Mouse (Mus musculus): Measurements from ENCODE around the gene Mrpl28. TPM values are rescaled to one million over a fixed set of nuclear protein-coding genes. Genes with fewer than 3 reads are reported as not detected.
"Not testable (repeated sequence)": the region's sequence is repeated elsewhere in the genome, so short reads cannot be mapped to it uniquely, and the experiment has no call there.

The Mrpl28 gene
- polyA plus RNA-seq, 1 experiment from 2014 or later = 177 TPM

DNA sequence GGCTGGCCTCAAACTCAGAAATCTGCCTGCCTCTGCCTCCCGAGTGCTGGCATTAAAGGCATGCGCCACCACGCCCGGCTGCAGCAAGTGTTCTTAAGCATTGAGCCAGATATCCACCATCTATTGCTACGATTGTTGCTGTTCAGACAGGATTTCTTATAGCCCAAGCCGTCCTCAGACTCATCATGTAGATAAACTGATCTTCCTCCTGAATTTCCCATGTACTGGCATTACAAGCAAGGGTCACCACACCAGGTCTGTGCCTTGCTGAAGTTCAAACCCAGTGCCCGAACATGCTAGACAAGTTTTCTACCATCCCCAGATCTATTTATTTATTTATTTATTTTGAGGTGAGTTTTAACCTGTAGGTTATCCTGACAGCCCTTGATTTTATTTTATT, 24.8 kb upstream of the Mrpl28 start:
- H3K9ac ChIP-seq (ENCODE audit: low read depth, low read length) = no peak overlapping the region
- no peaks in the 10 kb centered on the region for H3K36me3 ChIP-seq (ENCODE audit: control insufficient read depth, insufficient read depth, low read length)
- no peaks in the 10 kb centered on the region for H3K27me3 ChIP-seq (replicated peaks; ENCODE audit: control insufficient read depth, insufficient read depth, low read length)
- H3K4me2 ChIP-seq (ENCODE audit: low read depth, low read length) = no peak overlapping the region
- no peak overlapping the region for H3K27ac ChIP-seq (replicated peaks; ENCODE audit: low read depth, low read length)
- 92% methylated on average over 7 of the region's 7 CpGs for WGBS
- no peak for ATAC-seq (ENCODE audit: low read depth)
- 0 out of 2 replicates have a peak, but pooled peaks cover 4% of the 10 kb centered on the region for H3K4me1 ChIP-seq (ENCODE audit: control insufficient read depth, insufficient read depth, low read length)
- H3K4me3 ChIP-seq (ENCODE audit: low read depth, low read length) = no peak overlapping the region
- DNase-seq (ENCODE audit: low spot score) = no peak
- no peaks in the 10 kb centered on the region for H3K9me3 ChIP-seq (ENCODE audit: control insufficient read depth, low read length)

DNA sequence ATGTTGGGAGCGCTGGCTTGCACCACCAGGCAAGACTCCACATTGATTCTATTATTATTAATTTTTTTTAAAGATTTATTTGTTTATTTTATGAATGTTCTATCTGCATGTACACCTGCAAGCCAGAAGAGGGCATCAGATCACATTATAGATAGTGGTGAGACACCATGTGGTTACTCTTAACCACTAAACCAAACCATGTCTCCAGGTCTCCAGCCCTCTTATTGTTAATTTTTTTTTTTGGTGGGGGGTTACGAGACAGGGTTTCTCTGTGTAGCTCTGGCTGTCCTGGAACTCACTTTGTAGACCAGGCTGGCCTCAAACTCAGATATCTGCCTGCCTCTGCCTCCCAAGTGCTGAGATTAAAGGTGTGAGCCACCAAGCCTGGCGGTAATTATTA, 24.0 kb upstream of the Mrpl28 start:
- H3K27ac ChIP-seq (replicated peaks; ENCODE audit: low read depth, low read length); H3K4me3 ChIP-seq (ENCODE audit: low read depth, low read length); H3K4me1 ChIP-seq (ENCODE audit: control insufficient read depth, insufficient read depth, low read length); H3K27me3 ChIP-seq (replicated peaks; ENCODE audit: control insufficient read depth, insufficient read depth, low read length); H3K4me2 ChIP-seq (ENCODE audit: low read depth, low read length); ATAC-seq (ENCODE audit: low read depth); H3K9me3 ChIP-seq (ENCODE audit: control insufficient read depth, low read length); H3K9ac ChIP-seq (ENCODE audit: low read depth, low read length); H3K36me3 ChIP-seq (ENCODE audit: control insufficient read depth, insufficient read depth, low read length): not testable (repeated sequence)
- WGBS = 48% methylated on average over 3 of the region's 3 CpGs
- peak; percentile 30 for DNase-seq (ENCODE audit: low spot score)

DNA sequence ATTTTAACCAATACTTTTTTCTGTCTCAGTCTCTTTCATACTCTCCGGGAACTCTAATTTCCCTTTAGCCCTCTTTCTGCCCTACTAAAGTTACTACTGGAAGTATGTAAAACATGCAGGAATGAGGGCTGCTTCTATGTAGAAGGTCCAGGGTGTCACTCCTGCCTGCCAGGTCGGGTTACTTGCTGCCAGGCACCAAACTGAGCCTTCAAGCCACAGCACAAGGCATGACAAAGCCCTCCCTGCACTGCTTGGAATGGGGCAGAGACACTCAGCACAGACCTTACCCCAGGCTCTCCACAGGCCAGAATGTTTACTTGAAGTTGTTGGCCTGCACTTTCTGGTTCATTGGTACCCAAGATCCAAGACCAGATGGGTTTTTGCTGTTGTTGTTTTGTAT, 23.1 kb upstream of the Mrpl28 start:
- Histone ChIP-seq H3K4me1 (ENCODE audit: control insufficient read depth, insufficient read depth, low read length) (no peaks in the 10 kb centered on the region), H3K9me3 (ENCODE audit: control insufficient read depth, low read length) (no peaks in the 10 kb centered on the region), H3K9ac (ENCODE audit: low read depth, low read length) (no peak overlapping the region), H3K4me2 (ENCODE audit: low read depth, low read length) (no peak overlapping the region), H3K27ac (replicated peaks; ENCODE audit: low read depth, low read length) (no peak overlapping the region), H3K4me3 (ENCODE audit: low read depth, low read length) (no peak overlapping the region), H3K36me3 (ENCODE audit: control insufficient read depth, insufficient read depth, low read length) (no peaks in the 10 kb centered on the region), H3K27me3 (replicated peaks; ENCODE audit: control insufficient read depth, insufficient read depth, low read length) (no peaks in the 10 kb centered on the region)
- no peak for DNase-seq (ENCODE audit: low spot score)
- WGBS = 22% methylated on average over 2 of the region's 2 CpGs
- ATAC-seq (ENCODE audit: low read depth) = peak; percentile 45; the same call in 1 of the 2 replicates

DNA sequence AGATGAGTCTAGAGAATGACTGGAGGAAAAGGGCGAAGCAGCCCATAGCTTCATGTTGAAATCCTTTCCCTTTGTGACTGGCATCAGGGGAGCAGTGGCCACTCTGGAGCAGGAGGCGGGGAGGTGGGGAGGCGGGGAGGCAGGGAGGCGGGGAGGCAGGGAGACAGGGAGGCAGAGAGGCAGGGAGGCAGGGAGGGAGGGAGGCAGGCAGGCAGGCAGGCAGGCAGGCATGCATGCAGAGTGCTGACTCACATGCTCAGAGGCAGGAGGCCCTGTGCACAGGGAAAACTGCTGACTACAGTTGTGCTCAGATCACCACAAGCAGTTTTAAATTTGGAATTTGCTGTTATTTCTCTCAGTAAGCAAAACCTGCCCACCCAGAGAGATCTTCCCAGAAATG, 21.8 kb upstream of the Mrpl28 start:
- 54% methylated on average over 4 of the region's 4 CpGs for WGBS
- no peak overlapping the region for H3K4me2 ChIP-seq (ENCODE audit: low read depth, low read length)

DNA sequence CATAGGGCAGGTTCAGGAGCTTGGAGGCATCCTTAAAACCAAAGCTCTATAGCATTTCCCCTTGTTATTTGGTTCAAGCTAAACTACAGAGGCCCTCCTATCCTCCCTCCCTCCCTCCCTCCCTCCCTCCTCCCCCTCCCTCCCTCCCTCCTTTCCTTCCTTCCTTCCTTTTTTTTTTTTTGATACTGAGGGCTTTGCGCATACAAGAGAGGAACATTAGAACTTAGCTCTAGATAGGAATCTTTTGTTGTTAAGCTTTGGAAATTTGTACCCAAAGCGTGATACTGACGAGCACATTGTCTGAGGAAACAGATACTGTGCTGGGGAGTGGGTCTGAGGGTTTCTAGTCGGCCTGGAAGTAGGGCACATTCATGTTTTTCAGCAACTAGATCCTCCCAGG, 17.7 kb upstream of the Mrpl28 start:
- Histone ChIP-seq H3K4me3 (ENCODE audit: low read depth, low read length) (no peak overlapping the region), H3K4me1 (ENCODE audit: control insufficient read depth, insufficient read depth, low read length) (no peaks in the 10 kb centered on the region), H3K27ac (replicated peaks; ENCODE audit: low read depth, low read length) (no peak overlapping the region), H3K4me2 (ENCODE audit: low read depth, low read length) (no peak overlapping the region), H3K9me3 (ENCODE audit: control insufficient read depth, low read length) (no peaks in the 10 kb centered on the region), H3K36me3 (ENCODE audit: control insufficient read depth, insufficient read depth, low read length) (no peaks in the 10 kb centered on the region), H3K27me3 (replicated peaks; ENCODE audit: control insufficient read depth, insufficient read depth, low read length) (peaks cover 9% of the 10 kb centered on the region; the same call in 1 of the 2 replicates), H3K9ac (ENCODE audit: low read depth, low read length) (no peak overlapping the region)
- ATAC-seq (ENCODE audit: low read depth) = no peak
- no peak for DNase-seq (ENCODE audit: low spot score)
- WGBS = 42% methylated on average over 3 of the region's 4 CpGs

More for the DNA sequence above, 21.8 kb upstream of the Mrpl28 start:
- no peaks in the 10 kb centered on the region for H3K36me3 ChIP-seq (ENCODE audit: control insufficient read depth, insufficient read depth, low read length)
- H3K27ac ChIP-seq (replicated peaks; ENCODE audit: low read depth, low read length) = no peak overlapping the region
- no peaks in the 10 kb centered on the region for H3K27me3 ChIP-seq (replicated peaks; ENCODE audit: control insufficient read depth, insufficient read depth, low read length)
- no peak overlapping the region for H3K9ac ChIP-seq (ENCODE audit: low read depth, low read length)
- no peaks in the 10 kb centered on the region for H3K9me3 ChIP-seq (ENCODE audit: control insufficient read depth, low read length)
- peak; percentile 61 for DNase-seq (ENCODE audit: low spot score)
- no peaks in the 10 kb centered on the region for H3K4me1 ChIP-seq (ENCODE audit: control insufficient read depth, insufficient read depth, low read length)
- H3K4me3 ChIP-seq (ENCODE audit: low read depth, low read length) = no peak overlapping the region
- ATAC-seq (ENCODE audit: low read depth) = no peak

GRCm38 (mm10) chr17:26110156-26110555, 13.1 kb upstream of the Mrpl28 start:
- no peaks in the 10 kb centered on the region for H3K9me3 ChIP-seq (ENCODE audit: control insufficient read depth, low read length)
- no peak overlapping the region for H3K4me3 ChIP-seq (ENCODE audit: low read depth, low read length)
- DNase-seq (ENCODE audit: low spot score) (no peak), ATAC-seq (ENCODE audit: low read depth) (no peak)
- no peak overlapping the region for H3K27ac ChIP-seq (replicated peaks; ENCODE audit: low read depth, low read length)
- 21% methylated on average over 4 of the region's 4 CpGs for WGBS
- H3K9ac ChIP-seq (ENCODE audit: low read depth, low read length) = no peak overlapping the region
- no peaks in the 10 kb centered on the region for H3K36me3 ChIP-seq (ENCODE audit: control insufficient read depth, insufficient read depth, low read length)
- H3K27me3 ChIP-seq (replicated peaks; ENCODE audit: control insufficient read depth, insufficient read depth, low read length) = peaks cover 55% of the 10 kb centered on the region
- peaks cover 4% of the 10 kb centered on the region; the same call in 1 of the 2 replicates for H3K4me1 ChIP-seq (ENCODE audit: control insufficient read depth, insufficient read depth, low read length)
- no peak overlapping the region for H3K4me2 ChIP-seq (ENCODE audit: low read depth, low read length)

GRCm38 (mm10) chr17:26111024-26111423, 12.3 kb upstream of the Mrpl28 start:
- DNase-seq (ENCODE audit: low spot score) = no peak

DNA sequence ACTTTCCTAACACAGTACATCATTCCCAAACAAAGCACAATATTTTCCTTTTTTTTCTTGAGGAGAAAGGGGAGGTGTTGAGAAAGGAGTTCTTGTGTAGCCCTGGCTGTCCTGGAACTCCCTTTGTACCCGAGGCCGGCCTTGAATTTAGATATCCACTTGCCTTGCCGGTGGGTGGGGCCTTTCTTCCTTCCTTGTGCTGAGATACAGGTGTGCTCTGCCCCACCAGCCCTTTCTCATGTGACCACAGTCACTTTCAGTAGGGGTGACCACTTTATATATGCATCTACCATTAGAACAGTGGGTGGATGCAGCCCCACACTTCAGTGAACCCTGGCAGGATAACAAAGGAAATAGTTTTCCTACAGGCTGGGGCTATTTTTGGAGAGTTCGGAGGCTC, 11.6 kb upstream of the Mrpl28 start:
- peaks cover 68% of the 10 kb centered on the region for H3K27me3 ChIP-seq (replicated peaks; ENCODE audit: control insufficient read depth, insufficient read depth, low read length)
- H3K4me3 ChIP-seq (ENCODE audit: low read depth, low read length) = no peak overlapping the region
- DNase-seq (ENCODE audit: low spot score) = no peak
- ATAC-seq (ENCODE audit: low read depth) = no peak
- peaks cover 4% of the 10 kb centered on the region; the same call in 1 of the 2 replicates for H3K4me1 ChIP-seq (ENCODE audit: control insufficient read depth, insufficient read depth, low read length)
- no peak overlapping the region for H3K4me2 ChIP-seq (ENCODE audit: low read depth, low read length)
- no peaks in the 10 kb centered on the region for H3K36me3 ChIP-seq (ENCODE audit: control insufficient read depth, insufficient read depth, low read length)
- H3K9me3 ChIP-seq (ENCODE audit: control insufficient read depth, low read length) = no peaks in the 10 kb centered on the region
- 34% methylated on average over 4 of the region's 4 CpGs for WGBS
- no peak overlapping the region for H3K27ac ChIP-seq (replicated peaks; ENCODE audit: low read depth, low read length)
- H3K9ac ChIP-seq (ENCODE audit: low read depth, low read length) = no peak overlapping the region

More at GRCm38 (mm10) chr17:26111024-26111423, 12.3 kb upstream of the Mrpl28 start:
- no peak overlapping the region for H3K9ac ChIP-seq (ENCODE audit: low read depth, low read length)
- H3K4me2 ChIP-seq (ENCODE audit: low read depth, low read length) = no peak overlapping the region
- no peaks in the 10 kb centered on the region for H3K9me3 ChIP-seq (ENCODE audit: control insufficient read depth, low read length)
- no peak overlapping the region for H3K4me3 ChIP-seq (ENCODE audit: low read depth, low read length)
- H3K27me3 ChIP-seq (replicated peaks; ENCODE audit: control insufficient read depth, insufficient read depth, low read length) = peaks cover 63% of the 10 kb centered on the region
- peaks cover 4% of the 10 kb centered on the region; the same call in 1 of the 2 replicates for H3K4me1 ChIP-seq (ENCODE audit: control insufficient read depth, insufficient read depth, low read length)
- H3K36me3 ChIP-seq (ENCODE audit: control insufficient read depth, insufficient read depth, low read length) = no peaks in the 10 kb centered on the region
- ATAC-seq (ENCODE audit: low read depth) = no peak
- 6% methylated on average over 4 of the region's 4 CpGs for WGBS
- no peak overlapping the region for H3K27ac ChIP-seq (replicated peaks; ENCODE audit: low read depth, low read length)

GRCm38 (mm10) chr17:26112751-26113150, 10.5 kb upstream of the Mrpl28 start:
- DNase-seq (ENCODE audit: low spot score) (no peak), ATAC-seq (ENCODE audit: low read depth) (no peak)
- no peaks in the 10 kb centered on the region for H3K36me3 ChIP-seq (ENCODE audit: control insufficient read depth, insufficient read depth, low read length)
- H3K9me3 ChIP-seq (ENCODE audit: control insufficient read depth, low read length) = no peaks in the 10 kb centered on the region
- peak overlapping the region; percentile 60 for H3K4me3 ChIP-seq (ENCODE audit: low read depth, low read length)
- peaks cover 68% of the 10 kb centered on the region for H3K27me3 ChIP-seq (replicated peaks; ENCODE audit: control insufficient read depth, insufficient read depth, low read length)
- peak overlapping the region; percentile 97 for H3K4me2 ChIP-seq (ENCODE audit: low read depth, low read length)
- WGBS = 16% methylated on average over 14 of the region's 14 CpGs
- no peak overlapping the region for H3K27ac ChIP-seq (replicated peaks; ENCODE audit: low read depth, low read length)
- H3K4me1 ChIP-seq (ENCODE audit: control insufficient read depth, insufficient read depth, low read length) = peaks cover 4% of the 10 kb centered on the region; the same call in 1 of the 2 replicates
- peak overlapping the region; percentile 68; the same call in 1 of the 2 replicates for H3K9ac ChIP-seq (ENCODE audit: low read depth, low read length)

Data from embryonic facial prominence, embryonic 14.5 days (tissue).